Mouse (Mus musculus) G1E (cell line): Measurements from ENCODE around the gene Rara.
"Not testable (repeated sequence)": the region's sequence is repeated elsewhere in the genome, so short reads cannot be mapped to it uniquely, and the experiment has no call there.

Experiments
- CTCF ChIP-seq: IDR thresholded peaks from 2 replicates; pipeline ENCODE4 v1.5.1; 2012; ENCODE audit warnings: low read depth, low read length, inconsistent platforms, mixed read lengths
- GATA2 ChIP-seq: IDR thresholded peaks from 2 replicates; pipeline ENCODE4 v1.6.1; 2012; ENCODE audit warnings: low read depth, low read length, inconsistent platforms, borderline replicate concordance

- not testable (repeated sequence) for TF ChIP-seq CTCF, GATA2
Observed at GRCm38 (mm10) chr11:98922851-98923711, 4.5 kb upstream of the Rara start.
